Mouse (Mus musculus) thymus, adult 2 months (tissue): Measurements from ENCODE around the gene Ptprg.

ENCODE experiments used
- CTCF ChIP-seq: fragments of 200-500 bp; IDR thresholded peaks from 2 replicates; pipeline ENCODE4 v1.5.1; 2012; ENCODE audit warnings: mild to moderate bottlenecking, control low read depth, low read length, moderate library complexity, borderline replicate concordance; ENCODE audit not compliant: control insufficient read depth, poor library complexity, insufficient read depth; ENCODE audit errors: extremely low read depth
- POLR2A ChIP-seq: fragments of 200-500 bp; IDR thresholded peaks from 2 replicates; pipeline ENCODE4 v1.6.1; 2012; ENCODE audit warnings: mild to moderate bottlenecking, low read length, control low read depth, moderate library complexity; ENCODE audit not compliant: control insufficient read depth, poor library complexity, insufficient read depth; ENCODE audit errors: extremely low read depth

GRCm38 (mm10) chr14:12091730-12092129, 538.4 kb downstream of the Ptprg start:
- TF ChIP-seq POLR2A, result no peak
- TF ChIP-seq CTCF, result no peak
